9 mouse cellular contexts compared by ENCODE assay signal in the genomic region with DNA sequence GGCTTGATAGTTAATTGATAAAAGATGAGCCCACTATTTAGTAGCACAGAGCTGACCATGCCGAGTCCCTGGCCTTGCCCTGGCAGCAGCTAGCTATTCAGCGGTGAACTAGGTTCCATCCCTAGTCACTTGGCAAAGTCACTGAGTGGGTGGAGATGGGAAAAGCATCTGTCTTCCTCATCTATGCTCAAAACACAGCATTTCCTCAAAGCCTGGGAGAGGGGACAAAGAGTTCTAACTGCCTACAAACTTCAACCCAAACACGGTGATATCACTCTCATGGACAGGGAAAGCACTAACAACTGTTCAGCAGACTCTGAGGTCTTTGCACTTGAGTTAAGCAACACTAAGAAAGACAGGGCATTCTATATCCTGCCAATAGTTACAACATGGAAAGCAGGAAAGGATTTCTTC.
A peak's percentile ranks its signal among the peaks of the same experiment; 100 is the strongest.
DNase-seq lines count a peak whose midpoint lies in the region; ATAC-seq lines count a peak whose summit lies in the region.
"Had no signal": no experiment of that assay in that cellular context is flagged by ENCODE, and none has a peak within 500 bp of the region (broad histone marks: within the 10 kb centered on the region; RNA-seq: fewer than 3 reads in every experiment).

No protein-coding gene starts in this region.

- H3K27me3 ChIP-seq in heart, embryonic 11.5 days (ENCODE audit: control insufficient read depth, insufficient read depth, low read length), result no peaks in the 10 kb centered on the region
- no peaks in the 10 kb centered on the region for H3K27me3 ChIP-seq in kidney, embryonic 16.5 days (ENCODE audit: insufficient read depth, low read length)
- H3K27me3 ChIP-seq: midbrain, embryonic 13.5 days had no signal

- 68% methylated on average over 3 of the region's 3 CpGs for WGBS in heart, embryonic 11.5 days (ENCODE audit: insufficient replicate concordance)
- 56% methylated on average over 3 of the region's 3 CpGs for WGBS in kidney, embryonic 16.5 days

- no peak overlapping the region for H3K27ac ChIP-seq in heart, embryonic 11.5 days (ENCODE audit: low read depth, low read length)
- H3K27ac ChIP-seq in kidney, embryonic 16.5 days (ENCODE audit: low read length), result peak overlapping the region; percentile 2; the same call in 1 of the 2 replicates
- H3K27ac ChIP-seq: midbrain, embryonic 13.5 days had no signal

- no peak overlapping the region for H3K4me2 ChIP-seq in heart, embryonic 11.5 days
- H3K4me2 ChIP-seq in kidney, embryonic 16.5 days (replicated peaks; ENCODE audit: low read depth, low read length), result no peak overlapping the region
- H3K4me2 ChIP-seq: midbrain, embryonic 13.5 days had no signal

- ATAC-seq in heart, embryonic 11.5 days (replicated peaks; ENCODE audit: insufficient number of reproducible peaks, low FRiP score, low TSS enrichment), result no peak
- no peak; the same call in 1 of the 2 replicates for ATAC-seq in kidney, embryonic 16.5 days (ENCODE audit: low FRiP score, low TSS enrichment)
- ATAC-seq: midbrain, embryonic 13.5 days had no signal

- peak; percentile 99 for DNase-seq in heart, adult 11 months
- peak; percentile 89 for DNase-seq in gastrocnemius, postnatal 25 days
- DNase-seq in ovary, postnatal 14 days (ENCODE audit: low spot score), result peak; percentile 28
- DNase-seq in cerebellum, adult 9-10 months, result no peak
- DNase-seq in retina, embryonic 14.5 days (ENCODE audit: low spot score), result no peak
- no peak for DNase-seq in right cerebral cortex, postnatal 10 days (ENCODE audit: low spot score in 2 of 2)

- H3K4me1 ChIP-seq in heart, embryonic 11.5 days (ENCODE audit: control insufficient read depth, insufficient read depth, low read length), result peaks cover 6% of the 10 kb centered on the region
- H3K4me1 ChIP-seq in kidney, embryonic 16.5 days (ENCODE audit: insufficient read depth, low read length), result peaks cover 16% of the 10 kb centered on the region; the same call in 1 of the 2 replicates
- H3K4me1 ChIP-seq: midbrain, embryonic 13.5 days had no signal

- peaks cover 3% of the 10 kb centered on the region; the same call in 1 of the 2 replicates for H3K9me3 ChIP-seq in heart, embryonic 11.5 days (replicated peaks; ENCODE audit: control insufficient read depth, low read length)
- H3K9me3 ChIP-seq in kidney, embryonic 16.5 days (ENCODE audit: low read length), result peaks cover 10% of the 10 kb centered on the region

- no peak overlapping the region for H3K9ac ChIP-seq in heart, embryonic 11.5 days (ENCODE audit: low read depth, low read length)
- no peak overlapping the region for H3K9ac ChIP-seq in kidney, embryonic 16.5 days (replicated peaks; ENCODE audit: low read length)
- H3K9ac ChIP-seq: midbrain, embryonic 13.5 days had no signal

- no peaks in the 10 kb centered on the region for H3K36me3 ChIP-seq in heart, embryonic 11.5 days (ENCODE audit: control insufficient read depth, insufficient read depth, low read length)
- no peaks in the 10 kb centered on the region for H3K36me3 ChIP-seq in kidney, embryonic 16.5 days (ENCODE audit: insufficient read depth, low read length)
- H3K36me3 ChIP-seq: midbrain, embryonic 13.5 days had no signal

- H3K4me3 ChIP-seq in heart, embryonic 11.5 days (ENCODE audit: low read depth, low read length), result no peak overlapping the region
- no peak overlapping the region for H3K4me3 ChIP-seq in kidney, embryonic 16.5 days (ENCODE audit: low read length)
- H3K4me3 ChIP-seq: midbrain, embryonic 13.5 days had no signal

Comparison
In these comparisons a context has a peak if more than half of its experiments do, and no peak if none do; other contexts are left out.
1. DNase-seq: peak in heart, adult 11 months (single experiment), gastrocnemius, postnatal 25 days (single experiment) and ovary, postnatal 14 days (single experiment); none in cerebellum, adult 9-10 months (single experiment), retina, embryonic 14.5 days (single experiment) and right cerebral cortex, postnatal 10 days (0 of 2).